Mouse (Mus musculus): Measurements from ENCODE around the gene Pnpla7.

DNA sequence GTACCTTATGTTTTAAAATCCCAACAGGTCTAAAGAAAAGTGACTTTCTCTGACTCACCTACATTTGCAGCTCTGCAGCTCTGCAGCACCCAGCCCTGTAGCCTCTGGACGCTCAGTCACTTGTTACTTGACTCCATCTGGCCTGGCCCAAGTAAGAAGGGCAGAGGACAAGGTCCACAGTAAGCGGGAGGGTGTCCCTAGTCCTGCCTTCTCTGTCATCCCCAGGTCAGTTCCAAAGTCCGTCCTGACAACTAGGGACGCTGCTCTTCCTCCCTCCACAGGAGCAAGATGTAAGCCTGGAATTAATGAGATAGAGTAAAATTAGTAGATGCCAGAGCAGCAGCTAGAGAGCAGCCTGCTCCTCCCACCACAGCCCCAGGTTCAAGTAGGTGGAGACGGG lies 104.2 kb downstream of the Pnpla7 start, which contains the start of gene Entpd8:
- TF ChIP-seq CTCF (IDR thresholded peaks at IDR 0.05; ENCODE audit: borderline replicate concordance, extremely low read depth, insufficient read depth, insufficient read length) (no peak), POLR2A (IDR thresholded peaks at IDR 0.05; ENCODE audit: borderline replicate concordance, extremely low read depth, insufficient read depth, insufficient read length, poor library complexity, severe bottlenecking) (no peak)

Measured in brain, embryonic 14.5 days (tissue).